Mouse (Mus musculus) heart, adult 11 months (tissue): ENCODE data around the gene Ormdl3.

Experiments
- DNase-seq: peaks from one replicate; pipeline ENCODE4 v3.0.0; 2022

Ormdl3 gene

GRCm38 (mm10) chr11:98550311-98550974, 36.7 kb downstream of the Ormdl3 start:
- peak; percentile 80 for DNase-seq

DNA sequence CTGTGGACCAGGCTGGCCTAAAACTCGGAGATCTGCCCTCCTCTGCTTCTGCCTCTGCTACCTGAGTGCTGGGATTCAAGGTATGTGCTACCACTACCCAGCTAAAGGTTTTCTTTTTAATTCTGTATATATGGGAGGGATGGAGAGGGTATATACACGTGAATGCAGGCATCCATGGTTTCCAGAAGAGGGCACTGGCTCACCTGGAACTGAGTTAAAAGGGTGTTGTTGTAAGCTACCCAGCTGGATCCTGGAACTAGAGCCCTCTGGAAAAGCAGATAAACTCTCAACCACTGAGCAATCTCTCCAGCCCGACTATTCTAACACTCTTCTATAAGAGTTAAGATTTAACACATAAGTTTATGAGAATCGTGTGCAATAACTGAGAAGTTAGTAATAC, 37.8 kb downstream of the Ormdl3 start:
- peak; percentile 81 for DNase-seq

DNA sequence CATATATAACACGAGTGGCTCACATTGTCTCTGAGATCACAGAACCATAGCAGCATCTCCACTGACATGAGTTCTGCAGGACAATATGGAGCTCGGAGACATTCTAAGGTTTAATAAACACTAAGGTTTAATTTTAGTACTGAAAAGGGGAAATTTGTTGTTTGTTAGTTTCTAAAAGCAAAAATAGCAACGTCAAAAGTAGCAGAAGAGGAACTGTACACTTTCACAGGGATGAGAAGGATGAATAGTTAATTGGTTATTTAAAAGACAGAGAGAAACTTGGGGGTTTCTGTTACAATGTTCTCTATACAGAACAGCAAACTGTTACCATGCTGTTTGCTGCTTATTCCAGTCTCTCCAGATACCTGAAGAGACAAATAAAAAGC, 39.9 kb downstream of the Ormdl3 start:
- DNase-seq, result no peak

- peak; percentile 25 for DNase-seq
Observed at GRCm38 (mm10) chr11:98546529-98547307, 40.5 kb downstream of the Ormdl3 start.

- DNase-seq, result peak; percentile 91
Observed at GRCm38 (mm10) chr11:98545711-98546231, 41.4 kb downstream of the Ormdl3 start, which contains the start of gene Ikzf3. TSS of gene Ikzf3 (minus strand) at chr11:98546031.

- DNase-seq, result peak; percentile 46
Observed at GRCm38 (mm10) chr11:98544890-98545677, 42.1 kb downstream of the Ormdl3 start.

GRCm38 (mm10) chr11:98543414-98543813, 43.8 kb downstream of the Ormdl3 start:
- DNase-seq, result peak; percentile 54

DNA sequence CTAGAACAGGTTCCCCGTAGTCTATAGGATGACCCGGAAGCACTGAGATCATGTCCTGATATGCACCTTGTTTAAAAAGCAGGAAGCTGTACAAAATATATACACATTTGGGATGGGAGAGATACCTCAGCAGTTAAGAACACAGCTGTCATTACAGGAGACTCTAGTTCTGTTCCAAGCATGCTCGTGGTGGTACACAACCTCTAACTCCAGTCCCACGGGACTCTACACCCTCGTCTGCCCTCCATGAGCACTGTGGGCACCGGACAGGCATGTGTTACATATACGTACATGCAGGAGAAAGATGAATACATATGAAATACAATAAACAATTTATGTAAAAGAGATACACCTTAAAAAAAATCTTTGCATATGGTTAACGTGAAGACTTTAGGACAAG, 44.6 kb downstream of the Ormdl3 start:
- peak; percentile 46 for DNase-seq

- peak; percentile 71 for DNase-seq
Observed at GRCm38 (mm10) chr11:98540319-98540718, 46.8 kb downstream of the Ormdl3 start.

DNA sequence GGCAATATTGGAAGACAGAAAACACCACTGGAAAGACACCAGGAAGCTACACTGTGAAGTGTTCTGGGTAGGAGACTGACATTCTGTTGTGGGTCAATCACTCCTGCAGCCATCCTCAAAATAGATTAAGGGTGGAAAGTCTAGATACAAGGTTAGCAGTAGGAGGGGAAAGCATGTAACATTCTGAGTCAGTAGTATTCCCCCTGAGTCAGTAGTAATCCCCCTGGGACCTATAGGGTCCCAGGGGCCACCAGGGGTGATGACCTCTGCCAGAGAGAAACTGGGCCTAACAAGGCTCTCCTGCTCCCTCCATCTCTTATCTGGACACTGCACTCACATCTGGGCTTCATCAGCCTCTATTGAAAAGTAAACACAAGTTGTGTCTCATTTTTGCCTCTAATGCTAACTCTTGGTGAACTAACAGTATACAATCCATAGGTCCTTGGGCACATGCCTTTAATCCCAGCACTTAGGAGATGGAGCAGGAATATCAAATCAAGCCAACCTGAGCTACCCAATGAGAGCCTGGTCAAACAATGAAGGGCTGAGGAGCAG, 49.6 kb downstream of the Ormdl3 start:
- DNase-seq, result peak; percentile 51
